Mouse (Mus musculus): Measurements from ENCODE around the gene Fbxw4. TPM values are rescaled to one million over a fixed set of nuclear protein-coding genes. Genes with fewer than 3 reads are reported as not detected.

Gene Fbxw4
- polyA plus RNA-seq, 2 experiments, result 6.6 to 52.2 TPM

GRCm38 (mm10) chr19:45607479-45607878 is 52.6 kb downstream of the Fbxw4 start:
- no peak overlapping the region; the same call in 1 of the 2 replicates for H3K27ac ChIP-seq (replicated peaks; ENCODE audit: low read depth, low read length)

GRCm38 (mm10) chr19:45606701-45607100 is 53.4 kb downstream of the Fbxw4 start:
- Histone ChIP-seq H3K9me3 (ENCODE audit: control insufficient read depth, low read length) (no peaks in the 10 kb centered on the region), H3K4me1 (ENCODE audit: control insufficient read depth, insufficient read depth, low read length) (0 out of 2 replicates have a peak, but pooled peaks cover 6% of the 10 kb centered on the region), H3K36me3 (ENCODE audit: control insufficient read depth, insufficient read depth, low read length) (no peaks in the 10 kb centered on the region), H3K4me2 (replicated peaks; ENCODE audit: low read depth, low read length, severe bottlenecking) (no peak overlapping the region), H3K4me3 (replicated peaks; ENCODE audit: low read length) (no peak overlapping the region), H3K27me3 (ENCODE audit: control insufficient read depth, insufficient read depth, low read length) (no peaks in the 10 kb centered on the region), H3K27ac (replicated peaks; ENCODE audit: low read depth, low read length) (no peak overlapping the region), H3K9ac (ENCODE audit: low read depth, low read length, severe bottlenecking) (no peak overlapping the region)
- ATAC-seq (ENCODE audit: low FRiP score, low read depth), result no peak
- no peak for TF ChIP-seq POLR2A (IDR thresholded peaks at IDR 0.05; ENCODE audit: borderline replicate concordance, extremely low read depth, insufficient read depth, insufficient read length)
- DNase-seq (ENCODE audit: low spot score), result no peak
- WGBS, result 79% methylated on average over 4 of the region's 4 CpGs

More at GRCm38 (mm10) chr19:45607479-45607878, 52.6 kb downstream of the Fbxw4 start:
- no peaks in the 10 kb centered on the region for H3K9me3 ChIP-seq (ENCODE audit: control insufficient read depth, low read length)
- DNase-seq (ENCODE audit: low spot score) (no peak), ATAC-seq (ENCODE audit: low FRiP score, low read depth) (no peak)
- WGBS, result 24% methylated on average over 7 of the region's 7 CpGs
- 0 out of 2 replicates have a peak, but pooled peaks cover 6% of the 10 kb centered on the region for H3K4me1 ChIP-seq (ENCODE audit: control insufficient read depth, insufficient read depth, low read length)
- no peaks in the 10 kb centered on the region for H3K36me3 ChIP-seq (ENCODE audit: control insufficient read depth, insufficient read depth, low read length)
- no peak overlapping the region for H3K9ac ChIP-seq (ENCODE audit: low read depth, low read length, severe bottlenecking)
- no peaks in the 10 kb centered on the region for H3K27me3 ChIP-seq (ENCODE audit: control insufficient read depth, insufficient read depth, low read length)
- H3K4me3 ChIP-seq (replicated peaks; ENCODE audit: low read length), result no peak overlapping the region
- no peak overlapping the region for H3K4me2 ChIP-seq (replicated peaks; ENCODE audit: low read depth, low read length, severe bottlenecking)
- TF ChIP-seq POLR2A (IDR thresholded peaks at IDR 0.05; ENCODE audit: borderline replicate concordance, extremely low read depth, insufficient read depth, insufficient read length), result no peak

GRCm38 (mm10) chr19:45602606-45603005 is 57.5 kb downstream of the Fbxw4 start:
- Histone ChIP-seq H3K27ac (replicated peaks; ENCODE audit: low read depth, low read length) (no peak overlapping the region), H3K4me3 (replicated peaks; ENCODE audit: low read length) (no peak overlapping the region), H3K9me3 (ENCODE audit: control insufficient read depth, low read length) (no peaks in the 10 kb centered on the region), H3K4me1 (ENCODE audit: control insufficient read depth, insufficient read depth, low read length) (0 out of 2 replicates have a peak, but pooled peaks cover 2% of the 10 kb centered on the region), H3K9ac (ENCODE audit: low read depth, low read length, severe bottlenecking) (no peak overlapping the region), H3K4me2 (replicated peaks; ENCODE audit: low read depth, low read length, severe bottlenecking) (no peak overlapping the region), H3K27me3 (ENCODE audit: control insufficient read depth, insufficient read depth, low read length) (no peaks in the 10 kb centered on the region), H3K36me3 (ENCODE audit: control insufficient read depth, insufficient read depth, low read length) (no peaks in the 10 kb centered on the region)
- no peak for DNase-seq (ENCODE audit: low spot score)
- no peak for ATAC-seq (ENCODE audit: low FRiP score, low read depth)
- 87% methylated on average over 5 of the region's 5 CpGs for WGBS
- TF ChIP-seq POLR2A (IDR thresholded peaks at IDR 0.05; ENCODE audit: borderline replicate concordance, extremely low read depth, insufficient read depth, insufficient read length), result no peak

- no peak for TF ChIP-seq POLR2A (IDR thresholded peaks at IDR 0.05; ENCODE audit: borderline replicate concordance, extremely low read depth, insufficient read depth, insufficient read length)
- Histone ChIP-seq H3K27ac (replicated peaks; ENCODE audit: low read depth, low read length) (no peak overlapping the region), H3K4me3 (replicated peaks; ENCODE audit: low read length) (no peak overlapping the region), H3K9ac (ENCODE audit: low read depth, low read length, severe bottlenecking) (no peak overlapping the region), H3K36me3 (ENCODE audit: control insufficient read depth, insufficient read depth, low read length) (no peaks in the 10 kb centered on the region; the same call in 1 of the 2 replicates), H3K9me3 (ENCODE audit: control insufficient read depth, low read length) (no peaks in the 10 kb centered on the region), H3K4me1 (ENCODE audit: control insufficient read depth, insufficient read depth, low read length) (no peaks in the 10 kb centered on the region), H3K27me3 (ENCODE audit: control insufficient read depth, insufficient read depth, low read length) (no peaks in the 10 kb centered on the region), H3K4me2 (replicated peaks; ENCODE audit: low read depth, low read length, severe bottlenecking) (no peak overlapping the region)
- DNase-seq (ENCODE audit: low spot score) (no peak), ATAC-seq (ENCODE audit: low FRiP score, low read depth) (no peak)
- WGBS, result 86% methylated on average over 4 of the region's 4 CpGs
These were observed 63.0 kb downstream of the Fbxw4 start for GRCm38 (mm10) chr19:45597106-45597505.

- ATAC-seq (ENCODE audit: low FRiP score, low read depth), result no peak
- Histone ChIP-seq H3K36me3 (ENCODE audit: control insufficient read depth, insufficient read depth, low read length) (no peaks in the 10 kb centered on the region; the same call in 1 of the 2 replicates), H3K4me1 (ENCODE audit: control insufficient read depth, insufficient read depth, low read length) (no peaks in the 10 kb centered on the region), H3K9me3 (ENCODE audit: control insufficient read depth, low read length) (no peaks in the 10 kb centered on the region), H3K27ac (replicated peaks; ENCODE audit: low read depth, low read length) (no peak overlapping the region), H3K9ac (ENCODE audit: low read depth, low read length, severe bottlenecking) (no peak overlapping the region), H3K27me3 (ENCODE audit: control insufficient read depth, insufficient read depth, low read length) (no peaks in the 10 kb centered on the region), H3K4me3 (replicated peaks; ENCODE audit: low read length) (no peak overlapping the region), H3K4me2 (replicated peaks; ENCODE audit: low read depth, low read length, severe bottlenecking) (no peak overlapping the region)
- WGBS, result 68% methylated on average over 6 of the region's 6 CpGs
- no peak for DNase-seq (ENCODE audit: low spot score)
- no peak for TF ChIP-seq POLR2A (IDR thresholded peaks at IDR 0.05; ENCODE audit: borderline replicate concordance, extremely low read depth, insufficient read depth, insufficient read length)
These were observed 63.7 kb downstream of the Fbxw4 start for GRCm38 (mm10) chr19:45596434-45596833.

GRCm38 (mm10) chr19:45596019-45596418 is 64.1 kb downstream of the Fbxw4 start:
- ATAC-seq (ENCODE audit: low FRiP score, low read depth) (no peak), DNase-seq (ENCODE audit: low spot score) (no peak)
- no peaks in the 10 kb centered on the region for H3K4me1 ChIP-seq (ENCODE audit: control insufficient read depth, insufficient read depth, low read length)

More at GRCm38 (mm10) chr19:45596019-45596418, 64.1 kb downstream of the Fbxw4 start:
- no peaks in the 10 kb centered on the region; the same call in 1 of the 2 replicates for H3K36me3 ChIP-seq (ENCODE audit: control insufficient read depth, insufficient read depth, low read length)
- no peak overlapping the region for H3K9ac ChIP-seq (ENCODE audit: low read depth, low read length, severe bottlenecking)
- no peak overlapping the region for H3K4me3 ChIP-seq (replicated peaks; ENCODE audit: low read length)
- no peak for TF ChIP-seq POLR2A (IDR thresholded peaks at IDR 0.05; ENCODE audit: borderline replicate concordance, extremely low read depth, insufficient read depth, insufficient read length)
- WGBS, result 37% methylated on average over 7 of the region's 7 CpGs
- H3K27ac ChIP-seq (replicated peaks; ENCODE audit: low read depth, low read length), result no peak overlapping the region
- H3K27me3 ChIP-seq (ENCODE audit: control insufficient read depth, insufficient read depth, low read length), result no peaks in the 10 kb centered on the region
- H3K9me3 ChIP-seq (ENCODE audit: control insufficient read depth, low read length), result no peaks in the 10 kb centered on the region
- no peak overlapping the region for H3K4me2 ChIP-seq (replicated peaks; ENCODE audit: low read depth, low read length, severe bottlenecking)

All from limb, embryonic 14.5 days (tissue).